Mouse (Mus musculus): ENCODE data around the gene Lcmt1. TPM values are rescaled to one million over a fixed set of nuclear protein-coding genes. Genes with fewer than 3 reads are reported as not detected.

Lcmt1 gene
- total RNA-seq, 4 experiments from 2014 or later, result 78.5 to 85.2 (median 82.0) TPM

DNA sequence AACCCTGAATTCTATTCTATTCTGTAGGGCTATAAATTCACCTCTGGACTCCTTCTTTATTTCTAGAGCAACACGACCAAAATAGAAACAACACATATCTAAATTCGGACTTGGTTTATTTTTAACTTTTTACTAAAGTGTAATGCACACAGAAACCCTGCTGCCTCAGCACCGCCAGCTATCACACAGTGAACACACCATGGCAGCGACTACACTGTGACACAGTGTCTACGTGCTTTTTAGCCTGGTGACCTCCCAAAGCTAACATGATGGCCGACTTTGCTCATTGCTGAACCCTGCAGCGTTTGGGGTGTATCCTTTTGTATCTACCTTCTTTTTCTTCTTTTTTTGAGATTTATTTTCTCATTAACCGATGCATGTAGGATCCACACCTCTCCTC is 83.5 kb downstream of the Lcmt1 start:
- DNase-seq (ENCODE audit: low spot score in 2 of 2), result no peak

DNA sequence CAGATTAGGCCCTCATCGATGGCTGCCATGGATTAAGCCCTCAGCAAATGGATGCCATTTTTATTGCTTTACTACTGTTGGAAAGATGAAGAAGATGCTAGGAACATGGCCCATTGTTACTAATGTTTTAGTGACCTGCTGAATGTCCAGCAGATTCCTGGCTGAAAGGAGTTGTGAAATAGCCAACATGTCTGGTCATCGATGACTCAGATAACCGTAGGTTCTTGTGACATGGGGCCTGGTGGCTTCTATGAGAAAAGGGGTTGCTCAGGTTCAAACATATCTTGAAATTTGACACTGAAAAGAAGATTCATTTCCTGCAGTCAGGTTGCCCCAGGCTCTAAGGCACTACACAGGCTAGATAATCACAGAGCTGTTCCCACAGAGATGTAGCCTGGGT is 85.5 kb downstream of the Lcmt1 start:
- no peak for DNase-seq (ENCODE audit: low spot score in 2 of 2)

DNA sequence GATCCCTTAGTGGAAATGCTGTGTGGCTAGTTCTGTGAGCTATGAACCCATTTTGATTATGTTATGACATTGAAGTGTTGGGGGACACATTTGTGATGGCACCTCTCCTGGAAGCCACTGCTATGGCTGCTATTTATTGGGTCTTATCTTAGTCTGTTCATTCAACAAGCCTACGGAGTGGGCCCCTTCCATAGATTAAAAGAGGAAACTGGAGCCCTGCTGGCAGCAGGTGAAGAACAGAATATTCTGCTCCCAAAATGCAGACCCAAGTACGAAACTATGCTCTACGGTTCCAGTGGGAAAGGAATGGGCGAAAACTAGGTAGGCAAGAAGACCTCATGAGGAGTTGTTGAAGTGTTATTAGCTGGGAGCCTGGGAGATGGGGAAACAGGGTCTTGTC is 88.7 kb downstream of the Lcmt1 start:
- DNase-seq (ENCODE audit: low spot score in 2 of 2), result no peak

DNA sequence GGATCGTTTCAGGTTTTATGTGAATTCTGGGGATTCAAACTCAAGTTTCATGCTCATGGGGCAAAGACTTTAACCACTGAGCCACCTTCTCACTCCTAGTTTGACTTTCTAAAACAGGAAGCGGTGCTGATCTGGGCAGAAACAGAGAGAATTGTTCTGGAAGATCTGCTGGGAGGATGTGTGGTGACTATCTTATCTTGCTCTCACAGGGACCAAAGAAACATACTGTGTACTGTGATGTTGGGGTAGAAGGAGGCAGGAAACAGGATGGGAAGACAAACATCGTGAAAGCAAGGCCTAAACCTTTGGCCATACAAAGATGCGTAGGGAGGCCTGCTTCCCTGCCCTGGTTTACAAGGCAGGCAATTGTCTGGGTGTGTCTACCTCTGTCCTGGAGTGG is 89.7 kb downstream of the Lcmt1 start:
- no peak for DNase-seq (ENCODE audit: low spot score in 2 of 2)

DNA sequence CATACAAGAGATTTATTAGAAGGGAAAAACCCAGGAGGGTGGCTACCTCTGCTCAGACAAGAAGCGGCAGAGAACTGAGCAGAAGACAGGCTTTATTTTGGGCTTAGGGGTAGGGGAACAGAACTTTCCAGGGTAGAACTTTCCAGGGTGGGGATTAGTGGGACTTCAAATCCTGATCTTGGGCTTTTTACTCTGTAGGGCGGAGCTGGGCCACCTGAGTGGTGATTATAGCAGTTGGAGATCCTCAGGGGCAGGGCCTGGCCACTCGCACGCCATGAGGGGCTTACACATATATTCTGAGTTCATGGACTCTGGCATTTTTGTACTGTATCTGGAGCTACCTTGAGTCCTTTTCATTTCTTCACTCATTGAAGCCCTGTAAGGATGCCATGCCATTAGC is 91.7 kb downstream of the Lcmt1 start:
- no peak for DNase-seq (ENCODE audit: low spot score in 2 of 2)

DNA sequence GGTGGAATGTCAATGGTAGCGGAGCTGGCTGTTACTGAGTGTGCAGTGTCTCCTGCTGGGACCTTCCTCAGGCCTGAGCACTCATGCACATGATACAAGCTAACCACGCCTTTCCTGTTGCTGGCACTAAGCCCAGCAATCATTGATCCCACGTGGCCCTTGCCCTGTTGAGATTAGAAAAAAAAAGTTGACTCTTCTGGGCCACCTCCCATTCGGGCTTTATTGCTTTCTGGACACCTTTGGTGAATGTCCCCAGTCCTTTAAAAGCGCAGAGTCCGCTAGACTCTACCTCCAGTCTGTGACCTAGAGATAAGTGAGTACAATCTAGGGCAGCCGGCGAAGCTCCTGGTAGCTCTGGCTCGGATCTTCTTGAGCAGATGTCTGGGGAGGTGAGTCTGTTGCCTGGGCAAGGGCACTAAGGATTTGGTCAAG is 92.5 kb downstream of the Lcmt1 start, which contains the start of gene Aqp8:
Gene Aqp8, plus strand, starts transcription at position 222 of the 432 bp plus-strand sequence.
- no peak for DNase-seq (ENCODE audit: low spot score in 2 of 2)

DNA sequence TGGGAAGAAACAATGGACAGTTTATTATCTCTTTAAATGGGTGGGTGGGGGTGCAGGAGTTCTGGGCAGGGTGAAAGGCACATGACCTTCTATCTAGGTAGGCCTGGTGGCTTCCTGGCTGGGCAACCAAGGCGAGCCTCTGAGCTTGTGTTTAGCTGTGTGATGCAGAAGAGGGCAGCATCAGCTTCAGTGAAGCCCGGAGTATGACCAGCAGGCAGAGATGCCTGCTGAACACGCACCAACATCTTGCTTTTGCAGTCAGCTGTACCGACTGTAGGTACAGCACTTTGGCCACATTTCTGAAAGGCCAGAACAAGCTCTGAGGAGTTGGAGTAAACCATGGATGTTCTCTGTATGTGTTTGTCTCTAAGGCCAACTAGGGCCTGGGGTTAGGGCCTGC is 94.0 kb downstream of the Lcmt1 start:
- no peak for DNase-seq (ENCODE audit: low spot score in 2 of 2)

DNA sequence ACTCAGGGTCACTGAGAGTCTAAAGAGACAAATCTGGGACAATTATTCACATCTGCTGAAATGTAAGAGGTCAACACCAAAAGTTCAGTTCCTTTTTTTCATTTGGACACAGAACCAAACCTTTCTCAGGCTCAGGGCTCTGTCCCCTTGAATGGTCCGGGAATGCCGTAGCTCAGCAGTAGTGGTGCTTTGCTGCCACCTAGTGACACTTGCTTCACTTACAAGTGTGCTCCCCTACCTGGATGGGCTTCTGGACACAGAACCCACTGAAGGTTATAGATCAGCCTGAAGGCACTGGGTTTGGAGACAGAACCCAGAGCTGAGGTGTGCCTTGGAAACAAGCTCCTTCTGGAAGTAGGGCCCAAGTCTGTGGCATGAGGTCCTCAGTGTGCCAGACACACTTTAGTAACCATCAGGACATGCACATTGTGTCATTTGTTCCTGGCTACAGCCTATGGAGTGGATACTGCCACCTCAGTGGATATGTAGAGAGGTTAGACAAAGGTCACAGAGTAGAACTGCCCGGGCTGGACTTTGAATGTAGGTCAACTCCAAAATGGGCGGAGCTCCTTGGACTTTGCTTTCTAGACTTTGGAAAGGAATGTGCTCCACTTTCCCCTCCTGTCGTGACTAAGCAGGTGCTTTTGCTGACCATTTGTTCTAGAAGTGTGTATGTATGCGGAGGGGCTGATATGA is 96.3 kb downstream of the Lcmt1 start:
- peak; percentile 26 to 51 for DNase-seq (ENCODE audit: low spot score in 2 of 2)

DNA sequence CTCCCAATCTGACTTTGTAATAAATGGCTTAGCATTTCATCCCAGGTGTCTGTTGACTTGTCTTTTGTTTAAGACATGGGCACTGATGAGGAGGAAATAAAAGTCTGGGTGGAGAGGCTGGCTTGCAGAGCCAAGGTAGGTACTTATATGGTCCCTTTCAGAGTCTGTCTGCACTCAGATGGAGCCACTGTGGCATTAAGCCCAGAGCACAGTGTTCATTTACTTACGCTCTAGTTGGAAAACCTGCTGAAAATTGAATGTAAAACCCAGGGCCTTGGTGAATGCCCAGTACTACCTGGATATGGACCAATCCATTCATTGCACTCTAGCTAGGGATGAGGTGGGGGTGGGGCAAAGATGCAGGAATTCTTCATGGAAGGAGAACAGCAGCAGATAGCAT is 98.4 kb downstream of the Lcmt1 start:
- DNase-seq (ENCODE audit: low spot score in 2 of 2), result no peak

Other genes with a start within 250 kb of the Lcmt1 start
- gene Tnrc6a, start 245.9 kb upstream of the Lcmt1 start, total RNA-seq (2022), result 10 to 100 TPM; 57.3 to 66.6 (median 61.9) TPM
- gene Slc5a11, start 155.0 kb upstream of the Lcmt1 start, total RNA-seq (2022), result 1 to 10 TPM in 1 of 4 experiments, under 1 TPM in 3; 0.46 to 1.1 (median 0.63) TPM
- 10 to 100 TPM; 13.8 to 23.7 (median 20.0) TPM for gene Arhgap17, start 131 bp downstream of the Lcmt1 start, total RNA-seq (2022)
- not detected for gene Aqp8, start 92.5 kb downstream of the Lcmt1 start, total RNA-seq (2022)
- 10 to 100 TPM; 20.9 to 25.5 (median 23.0) TPM for gene Zkscan2, start 130.7 kb downstream of the Lcmt1 start, total RNA-seq (2022)